Mouse (Mus musculus) liver, embryonic 16.5 days (tissue): ENCODE measurements around the gene Os9. TPM values are rescaled to one million over a fixed set of nuclear protein-coding genes. Genes with fewer than 3 reads are reported as not detected.

Source experiments
- ATAC-seq: fragments of 200-750 bp; cut with Nextera tagmentation; 2 replicates; pipeline ENCODE4 v1.8.0; 2017; ENCODE audit warnings: low read depth, mild to moderate bottlenecking, moderate number of reproducible peaks, moderate library complexity
- H3K27ac ChIP-seq: fragments of 300-500 bp; sonication (generic); 2 replicates; pipeline ENCODE4 v1.5.1; 2014; ENCODE audit warnings: mild to moderate bottlenecking, low read length
- H3K27me3 ChIP-seq: fragments of 300-500 bp; sonication (generic); 2 replicates; pipeline ENCODE4 v1.6.1; 2014; ENCODE audit warnings: low read depth, low read length, mixed read lengths; ENCODE audit not compliant: control insufficient read depth, insufficient read depth
- H3K36me3 ChIP-seq: fragments of 300-500 bp; sonication (generic); 2 replicates; pipeline ENCODE4 v1.6.1; 2014; ENCODE audit warnings: mild to moderate bottlenecking; ENCODE audit not compliant: control insufficient read depth, insufficient read depth
- H3K4me1 ChIP-seq: fragments of 300-500 bp; sonication (generic); 2 replicates; pipeline ENCODE4 v1.6.1; 2014; ENCODE audit warnings: low read depth, low read length, mixed read lengths; ENCODE audit not compliant: control insufficient read depth
- H3K4me2 ChIP-seq: fragments of 300-500 bp; sonication (generic); 2 replicates; pipeline ENCODE4 v1.6.1; 2014; ENCODE audit warnings: low read depth, low read length, mixed read lengths
- H3K4me3 ChIP-seq: fragments of 300-500 bp; sonication (generic); 2 replicates; pipeline ENCODE4 v1.5.1; 2014; ENCODE audit warnings: low read depth, mild to moderate bottlenecking, low read length
- H3K9ac ChIP-seq: fragments of 300-500 bp; sonication (generic); 2 replicates; pipeline ENCODE4 v1.6.1; 2014; ENCODE audit warnings: low read depth, low read length
- H3K9me3 ChIP-seq: fragments of 300-500 bp; sonication (generic); replicated peaks from 2 replicates; pipeline ENCODE4 v1.6.1; 2016; ENCODE audit warnings: low read length; ENCODE audit not compliant: control insufficient read depth
- WGBS: fragments of 180-500 bp; shearing (Covaris S2); extraction: QIAGEN DNeasy Blood & Tissue Kit; methylation state at CpG from one replicate; pipeline ENCODE4 v1.1.7; 2014; ENCODE audit not compliant: insufficient replicate concordance; 5-methylcytosine and 5-hydroxymethylcytosine counted together
- polyA plus RNA-seq: library from polyadenylated mRNA; unstranded; fragments of >200 nt; fragmentation: Nextera tagmentation; extraction: Ambion mirVana; gene quantifications from 2 replicates; pipeline ENCODE4 v1.2.1, GENCODE M21; 2015

Gene Os9
- polyA plus RNA-seq, 1 experiment from 2014 or later: 65.6 TPM

DNA sequence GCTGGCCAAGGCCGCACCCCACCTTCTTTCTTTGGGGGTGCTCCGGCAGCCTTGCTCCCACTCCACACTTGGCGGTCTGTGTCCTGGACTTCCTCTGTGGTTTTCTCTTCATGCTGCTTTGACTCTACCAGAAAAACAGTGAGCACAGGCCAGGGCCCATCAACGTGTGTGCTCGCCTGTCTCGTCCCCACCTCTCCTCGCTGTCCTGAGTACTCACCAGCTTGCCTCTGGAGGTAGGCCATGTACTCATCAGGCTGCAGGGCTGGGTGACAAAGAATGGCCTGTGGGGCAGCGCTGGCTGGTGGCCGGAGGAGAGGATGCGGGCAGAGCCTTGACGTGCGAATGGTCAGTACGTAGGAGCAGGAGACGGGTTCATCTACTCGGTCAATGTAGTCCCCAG lies 21.1 kb downstream of the Os9 start:
- ATAC-seq: no peak
- no peaks in the 10 kb centered on the region for H3K27me3 ChIP-seq
- H3K4me3 ChIP-seq: no peak overlapping the region
- H3K9me3 ChIP-seq: no peaks in the 10 kb centered on the region
- H3K36me3 ChIP-seq: peaks cover 17% of the 10 kb centered on the region
- no peak overlapping the region for H3K4me2 ChIP-seq
- H3K27ac ChIP-seq: no peak overlapping the region
- no peak overlapping the region for H3K9ac ChIP-seq
- WGBS: 62% methylated on average over 15 of the region's 15 CpGs
- peaks cover 20% of the 10 kb centered on the region for H3K4me1 ChIP-seq

DNA sequence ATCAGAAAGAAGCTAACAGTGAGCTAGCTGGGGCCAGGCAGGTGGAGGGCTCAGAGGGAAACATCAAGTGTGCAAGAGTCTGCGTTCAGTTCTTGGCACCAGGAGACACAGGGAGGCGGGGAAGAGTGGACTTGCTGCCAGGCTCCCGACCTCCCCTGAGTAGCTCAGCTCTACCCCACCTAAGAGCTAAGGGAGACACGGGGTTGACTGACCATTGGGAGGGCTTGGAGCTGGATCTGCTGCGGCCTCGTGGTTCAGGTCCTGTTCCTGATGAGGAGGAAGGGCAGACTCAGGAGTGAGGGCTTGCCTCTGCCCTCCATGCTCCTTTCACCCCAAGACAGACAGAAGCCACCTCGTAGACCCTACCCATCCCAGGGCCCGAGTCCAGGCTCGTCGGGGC lies 21.7 kb downstream of the Os9 start:
- peaks cover 17% of the 10 kb centered on the region for H3K36me3 ChIP-seq
- H3K4me1 ChIP-seq: peaks cover 20% of the 10 kb centered on the region
- H3K4me2 ChIP-seq: no peak overlapping the region
- H3K27ac ChIP-seq: no peak overlapping the region
- ATAC-seq: no peak
- H3K9me3 ChIP-seq: no peaks in the 10 kb centered on the region
- WGBS: 75% methylated on average over 10 of the region's 10 CpGs
- no peak overlapping the region for H3K4me3 ChIP-seq
- H3K27me3 ChIP-seq: no peaks in the 10 kb centered on the region
- H3K9ac ChIP-seq: no peak overlapping the region

DNA sequence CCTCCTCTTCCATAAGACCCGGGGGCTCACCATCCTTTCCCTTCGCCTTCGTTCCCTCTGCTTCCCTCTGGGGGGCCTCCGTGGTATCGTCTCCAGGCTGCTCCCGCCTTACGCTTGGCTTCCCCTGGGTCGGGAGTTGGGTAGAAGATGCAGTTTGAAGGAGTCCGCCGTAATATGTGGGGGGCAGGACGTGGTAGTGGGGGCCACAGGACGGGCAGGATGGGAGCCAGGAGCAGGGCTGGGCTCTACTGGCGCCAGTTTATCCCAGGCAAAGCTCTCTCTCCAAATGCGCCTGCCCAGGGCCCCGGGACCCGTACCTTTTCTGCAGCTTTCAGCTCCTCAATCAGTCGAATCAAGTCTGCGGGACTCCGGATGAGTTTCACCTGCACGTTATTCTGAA lies 22.4 kb downstream of the Os9 start:
- no peak overlapping the region for H3K27ac ChIP-seq
- no peak overlapping the region for H3K9ac ChIP-seq
- no peaks in the 10 kb centered on the region for H3K27me3 ChIP-seq
- no peaks in the 10 kb centered on the region for H3K9me3 ChIP-seq
- no peak for ATAC-seq
- no peak overlapping the region for H3K4me2 ChIP-seq
- no peak overlapping the region for H3K4me3 ChIP-seq
- peaks cover 17% of the 10 kb centered on the region for H3K36me3 ChIP-seq
- 77% methylated on average over 20 of the region's 20 CpGs for WGBS
- peaks cover 17% of the 10 kb centered on the region for H3K4me1 ChIP-seq

DNA sequence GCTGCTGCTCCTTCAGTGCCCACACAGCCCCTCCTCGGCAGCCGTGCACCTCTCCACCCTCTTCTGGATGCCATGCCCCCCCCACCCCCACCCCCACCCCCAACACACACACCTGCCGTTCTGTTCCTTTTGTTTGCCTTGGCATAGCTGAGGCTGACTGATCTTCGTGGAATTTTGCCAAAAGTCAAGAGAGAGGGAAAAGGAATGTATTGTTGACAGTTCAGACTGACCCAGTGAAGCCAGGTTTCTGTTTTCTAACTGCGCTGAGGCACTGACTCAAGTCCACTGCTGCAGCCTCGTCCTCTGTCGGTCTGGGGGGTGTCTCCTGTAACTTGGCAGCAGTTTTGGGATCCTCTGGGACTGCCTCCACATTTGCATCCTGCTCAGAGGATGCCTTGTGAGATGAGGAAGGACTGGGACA lies 26.5 kb downstream of the Os9 start:
- Histone ChIP-seq H3K9me3 (no peaks in the 10 kb centered on the region), H3K27ac (no peak overlapping the region), H3K27me3 (peaks cover 14% of the 10 kb centered on the region), H3K4me2 (no peak overlapping the region), H3K4me3 (no peak overlapping the region), H3K9ac (no peak overlapping the region), H3K36me3 (peaks cover 17% of the 10 kb centered on the region), H3K4me1 (peaks cover 11% of the 10 kb centered on the region)
- no peak for ATAC-seq
- WGBS: 58% methylated on average over 7 of the region's 7 CpGs

DNA sequence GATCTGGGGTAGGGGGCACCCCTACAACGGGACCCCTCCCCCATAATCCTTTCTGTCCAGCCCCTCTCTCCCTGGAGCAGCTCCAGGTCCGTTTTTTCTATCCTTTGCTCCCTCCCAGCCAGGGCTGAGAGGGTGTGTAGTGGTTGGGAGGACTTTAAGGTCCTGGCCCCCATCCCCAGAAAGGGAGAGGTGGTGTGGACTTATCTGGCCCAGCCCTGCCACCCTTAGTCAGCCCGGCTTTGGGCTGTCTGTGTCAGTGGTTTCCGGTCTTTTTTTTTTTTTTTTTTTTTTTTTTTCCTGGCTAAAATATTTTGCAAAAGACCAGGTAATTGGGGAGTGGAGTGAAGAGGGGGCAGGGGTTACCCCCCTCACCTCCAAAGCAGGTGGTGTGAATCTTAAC lies 28.2 kb downstream of the Os9 start:
- Histone ChIP-seq H3K27me3 (peaks cover 14% of the 10 kb centered on the region), H3K9me3 (no peaks in the 10 kb centered on the region), H3K9ac (no peak overlapping the region), H3K4me2 (no peak overlapping the region), H3K27ac (no peak overlapping the region), H3K4me1 (peaks cover 11% of the 10 kb centered on the region), H3K36me3 (peaks cover 7% of the 10 kb centered on the region), H3K4me3 (no peak overlapping the region)
- ATAC-seq: no peak
- 26% methylated on average over 4 of the region's 4 CpGs for WGBS

DNA sequence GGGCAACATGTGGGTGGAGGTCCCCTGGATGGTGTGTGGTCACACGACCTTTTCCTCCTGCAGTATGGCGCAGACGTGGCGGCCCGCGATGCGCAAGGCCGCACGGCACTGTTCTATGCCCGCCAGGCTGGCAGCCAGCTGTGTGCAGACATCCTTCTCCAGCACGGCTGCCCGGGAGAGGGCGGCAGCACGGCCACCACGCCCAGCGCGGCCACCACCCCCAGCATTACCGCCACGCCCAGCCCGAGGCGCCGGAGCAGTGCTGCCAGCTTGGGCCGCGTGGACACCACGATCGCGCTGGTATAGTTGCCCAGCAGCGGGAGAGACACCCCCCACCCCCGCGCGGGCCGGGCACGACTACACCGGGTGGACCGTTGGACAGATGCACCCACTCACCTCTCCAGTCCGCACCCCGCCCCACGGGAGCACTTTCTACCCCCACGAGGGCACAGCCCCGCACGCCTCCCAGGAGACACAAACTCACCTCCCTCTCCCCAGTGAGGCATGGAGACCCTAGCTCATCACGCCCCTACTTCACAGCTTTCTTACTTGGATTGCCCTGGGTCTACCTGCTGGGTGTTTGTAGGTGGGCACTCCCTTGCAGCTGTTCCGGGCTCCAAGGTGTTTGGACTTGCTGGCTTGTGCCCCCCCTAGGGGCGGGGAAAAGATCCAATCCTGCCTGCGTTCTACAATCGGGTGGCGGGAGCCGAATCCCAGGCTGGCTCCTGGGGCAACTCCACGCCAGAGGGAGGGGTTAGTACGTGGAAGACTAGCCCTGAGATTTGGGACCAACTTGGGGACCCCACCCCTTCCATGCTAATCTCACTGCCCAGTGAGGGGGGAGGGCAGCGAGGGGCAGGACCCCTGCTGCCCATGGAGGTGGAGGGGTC lies 29.2 kb downstream of the Os9 start:
- Histone ChIP-seq H3K27ac (no peak overlapping the region), H3K27me3 (peaks cover 14% of the 10 kb centered on the region), H3K9ac (no peak overlapping the region), H3K36me3 (peaks cover 7% of the 10 kb centered on the region), H3K4me3 (no peak overlapping the region), H3K9me3 (no peaks in the 10 kb centered on the region), H3K4me2 (no peak overlapping the region), H3K4me1 (peaks cover 11% of the 10 kb centered on the region)
- ATAC-seq: no peak
- 69% methylated on average over 51 of the region's 51 CpGs for WGBS

DNA sequence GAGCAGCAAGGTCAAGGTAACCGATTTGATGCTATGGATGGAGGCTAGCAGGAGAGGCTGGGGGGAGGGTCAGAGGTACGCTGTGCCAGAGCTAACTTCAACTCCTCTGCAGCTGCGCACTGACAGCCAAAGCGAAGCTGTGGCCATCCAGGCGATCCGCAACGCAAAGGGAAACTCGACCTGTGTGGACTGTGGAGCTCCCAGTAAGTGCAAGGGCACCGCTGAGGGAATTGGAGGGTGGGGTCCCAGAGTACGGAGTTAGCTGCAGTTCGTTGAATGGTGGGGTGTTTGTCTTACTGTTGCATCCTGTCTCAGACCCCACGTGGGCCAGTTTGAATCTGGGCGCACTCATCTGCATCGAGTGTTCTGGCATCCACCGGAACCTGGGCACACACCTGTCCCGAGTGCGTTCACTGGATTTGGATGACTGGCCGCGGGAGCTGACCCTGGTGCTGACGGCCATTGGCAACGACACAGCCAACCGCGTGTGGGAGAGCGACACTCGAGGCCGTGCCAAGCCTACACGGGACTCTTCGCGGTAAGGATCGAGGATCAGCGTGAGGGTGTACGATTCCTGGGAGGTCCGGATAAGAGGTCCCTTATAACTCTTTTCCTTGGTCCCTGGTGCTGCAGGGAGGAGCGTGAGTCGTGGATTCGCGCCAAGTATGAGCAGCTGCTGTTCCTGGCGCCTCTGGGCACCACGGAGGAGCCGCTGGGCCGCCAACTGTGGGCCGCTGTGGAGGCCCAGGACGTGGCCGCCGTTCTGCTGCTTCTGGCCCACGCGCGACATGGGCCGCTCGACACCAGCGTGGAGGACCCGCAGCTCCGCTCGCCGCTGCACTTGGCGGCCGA lies 30.1 kb downstream of the Os9 start:
- H3K4me1 ChIP-seq: peaks cover 11% of the 10 kb centered on the region
- no peak overlapping the region for H3K9ac ChIP-seq
- 57% methylated on average over 57 of the region's 57 CpGs for WGBS
- H3K9me3 ChIP-seq: no peaks in the 10 kb centered on the region
- H3K27ac ChIP-seq: no peak overlapping the region
- no peak overlapping the region for H3K4me3 ChIP-seq
- H3K27me3 ChIP-seq: peaks cover 14% of the 10 kb centered on the region
- no peak for ATAC-seq
- H3K36me3 ChIP-seq: peaks cover 3% of the 10 kb centered on the region
- H3K4me2 ChIP-seq: no peak overlapping the region; the same call in 1 of the 2 replicates

DNA sequence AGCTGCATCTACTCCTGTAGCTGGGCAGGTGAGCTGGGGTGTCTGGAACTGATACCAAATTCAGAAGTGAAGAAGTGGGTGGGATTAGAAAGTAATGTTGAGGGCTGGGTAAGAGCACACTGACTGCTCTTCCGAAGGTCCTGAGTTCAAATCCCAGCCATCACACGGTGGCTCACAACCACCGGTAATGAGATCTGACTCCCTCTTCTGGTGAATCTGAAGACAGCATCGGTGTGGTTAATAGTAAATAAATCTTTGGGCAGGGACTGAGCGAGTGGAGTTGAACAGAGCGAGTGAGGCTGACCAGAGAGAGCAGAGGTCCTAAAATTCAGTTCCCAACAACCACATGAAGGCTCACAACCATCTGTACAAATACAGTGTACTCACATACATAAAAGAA lies 35.3 kb downstream of the Os9 start:
- no peaks in the 10 kb centered on the region for H3K9me3 ChIP-seq
- 67% methylated on average over 6 of the region's 6 CpGs for WGBS
- peaks cover 11% of the 10 kb centered on the region for H3K27me3 ChIP-seq
- ATAC-seq: no peak
- H3K4me1 ChIP-seq: peaks cover 4% of the 10 kb centered on the region; the same call in 1 of the 2 replicates
- no peak overlapping the region for H3K9ac ChIP-seq
- H3K36me3 ChIP-seq: no peaks in the 10 kb centered on the region
- no peak overlapping the region for H3K4me2 ChIP-seq
- H3K4me3 ChIP-seq: no peak overlapping the region
- no peak overlapping the region for H3K27ac ChIP-seq

DNA sequence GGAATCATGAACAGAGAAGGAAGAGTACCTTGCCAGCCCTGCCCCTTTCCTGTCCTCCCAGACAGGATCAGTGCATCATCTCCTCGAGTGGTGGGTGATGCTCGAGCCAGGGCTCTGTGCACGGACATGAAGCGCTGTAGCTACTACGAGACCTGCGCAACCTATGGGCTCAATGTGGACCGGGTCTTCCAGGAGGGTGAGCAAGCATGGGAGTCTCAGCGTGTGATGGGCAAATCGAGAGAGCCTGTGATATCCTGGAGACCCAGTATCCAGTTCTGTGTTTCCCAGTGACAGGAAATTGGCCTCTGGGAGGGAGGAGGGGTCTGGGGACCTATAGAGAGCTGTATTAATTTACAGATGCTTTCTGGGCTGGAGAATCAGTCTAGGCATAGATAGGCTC lies 35.9 kb downstream of the Os9 start:
- H3K27ac ChIP-seq: no peak overlapping the region
- 80% methylated on average over 9 of the region's 9 CpGs for WGBS
- no peaks in the 10 kb centered on the region for H3K9me3 ChIP-seq
- H3K4me1 ChIP-seq: peaks cover 4% of the 10 kb centered on the region; the same call in 1 of the 2 replicates
- H3K36me3 ChIP-seq: no peaks in the 10 kb centered on the region
- ATAC-seq: no peak
- H3K9ac ChIP-seq: no peak overlapping the region
- H3K4me2 ChIP-seq: no peak overlapping the region
- H3K4me3 ChIP-seq: no peak overlapping the region
- H3K27me3 ChIP-seq: peaks cover 15% of the 10 kb centered on the region
